ENCODE assay signal across 8 mouse cellular contexts in the genomic region with DNA sequence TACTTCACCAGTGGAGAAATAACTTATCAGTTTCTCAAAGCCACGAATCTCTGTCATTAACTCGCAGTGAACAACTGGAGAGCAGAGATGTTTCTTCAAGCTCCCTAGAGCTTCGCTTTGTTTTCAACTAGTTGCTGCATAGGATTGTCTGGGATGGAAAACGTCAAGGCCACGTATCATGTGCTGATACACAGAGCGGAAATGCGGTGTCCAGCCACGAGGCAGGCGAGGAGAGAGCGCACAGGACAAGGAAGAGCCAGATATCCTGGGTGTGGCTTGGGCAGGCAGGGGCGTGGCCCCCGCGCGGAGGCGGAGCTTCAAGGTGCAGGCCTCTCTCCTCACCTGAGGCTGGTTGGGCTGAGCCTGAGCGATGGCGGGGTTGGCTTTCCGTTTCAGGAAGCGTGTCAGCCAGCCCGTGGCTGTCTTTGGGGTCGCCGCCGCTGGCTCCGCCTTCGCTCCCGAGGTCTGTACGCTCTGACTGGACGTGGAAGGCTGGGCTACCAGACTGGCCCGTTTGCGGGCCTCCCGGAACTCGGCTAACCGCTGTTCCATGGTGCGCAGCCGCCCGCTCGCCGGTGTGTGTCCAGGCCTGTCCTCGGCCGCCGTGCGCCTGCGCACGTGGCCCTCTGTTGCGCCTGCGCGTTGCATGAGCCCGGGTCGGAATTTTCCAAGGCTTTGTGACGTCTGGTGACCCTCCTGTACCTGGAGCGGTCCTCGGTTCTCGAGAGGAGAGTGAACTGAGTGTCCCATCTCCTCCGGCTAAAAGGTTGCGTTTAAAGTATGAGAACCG. TPM values are rescaled to one million over a fixed set of nuclear protein-coding genes. Genes with fewer than 3 reads are reported as not detected.
DNase-seq lines count a peak whose midpoint lies in the region; ATAC-seq lines count a peak whose summit lies in the region.

No protein-coding gene starts in this region.

- no peaks in the 10 kb centered on the region for H3K27me3 ChIP-seq in hindbrain, embryonic 11.5 days (ENCODE audit: control insufficient read depth, insufficient read depth, low read length)

- H3K4me1 ChIP-seq in hindbrain, embryonic 11.5 days (replicated peaks; ENCODE audit: control insufficient read depth, insufficient read depth, low read length): no peaks in the 10 kb centered on the region

- 4% methylated on average over 45 of the region's 56 CpGs for WGBS in hindbrain, embryonic 11.5 days

- peak overlapping the region; percentile 66 for H3K9ac ChIP-seq in hindbrain, embryonic 11.5 days (ENCODE audit: low read depth, low read length)

- peak; percentile 95 for DNase-seq in Muller cell, postnatal 12 days (ENCODE audit: inconsistent ontology term)
- DNase-seq in cerebellum, adult 9-11 months: peak; percentile 97
- DNase-seq in frontal cortex, adult 2 months (ENCODE audit: extremely low spot score in 1 of 2, low spot score in 1 of 2): peak; percentile 84 to 94
- DNase-seq in hindbrain, embryonic 11.5 days (ENCODE audit: low spot score): peak; percentile 95
- DNase-seq in layer of hippocampus, postnatal 10 days (ENCODE audit: low spot score in 2 of 2): peak; percentile 85 to 89
- DNase-seq in lung, postnatal 10 days: peak; percentile 92
- peak; percentile 92 for DNase-seq in ovary, postnatal 36 days (ENCODE audit: low spot score)
- DNase-seq in thymus, postnatal 25 days: peak; percentile 95

- peak overlapping the region; percentile 52 for H3K4me3 ChIP-seq in hindbrain, embryonic 11.5 days (ENCODE audit: low read depth, low read length)

- peak overlapping the region; percentile 60 for H3K4me2 ChIP-seq in hindbrain, embryonic 11.5 days (replicated peaks; ENCODE audit: low read depth, low read length)

- H3K27ac ChIP-seq in hindbrain, embryonic 11.5 days (ENCODE audit: low read depth, low read length): peak overlapping the region; percentile 92

- ATAC-seq in hindbrain, embryonic 11.5 days (ENCODE audit: low FRiP score): peak; percentile 98

- no peaks in the 10 kb centered on the region for H3K36me3 ChIP-seq in hindbrain, embryonic 11.5 days (ENCODE audit: control insufficient read depth, insufficient read depth, low read length)

- H3K9me3 ChIP-seq in hindbrain, embryonic 11.5 days (ENCODE audit: control insufficient read depth, low read length): no peaks in the 10 kb centered on the region

RNA-seq across cellular contexts. Expression of a gene that starts 55.6 kb away (rescaled TPM):
- 7.9 and 8.6 TPM in 2 replicates for polyA plus RNA-seq in frontal cortex, adult 2 months (2012; rRNA removed)
- polyA plus RNA-seq in hindbrain, embryonic 11.5 days (2014; fragmentation: Nextera tagmentation; extraction: Ambion mirVana): 12.9 and 14.9 TPM in 2 replicates
- 1 to 10 TPM; 4.8 to 5.0 TPM for total RNA-seq in layer of hippocampus, postnatal 10 days (2021)

Comparison
In these comparisons a context has a peak if more than half of its experiments do, and no peak if none do; other contexts are left out.
1. Peak in every context shown above with its lines: DNase-seq, ATAC-seq, H3K4me3 ChIP-seq and H3K27ac ChIP-seq.